Mouse (Mus musculus): ENCODE data around the gene Zbtb32. TPM values are rescaled to one million over a fixed set of nuclear protein-coding genes. Genes with fewer than 3 reads are reported as not detected.

Gene Zbtb32
- polyA plus RNA-seq, 1 experiment = 2.4 TPM

- no peak for DNase-seq (ENCODE audit: low spot score)
Measured at GRCm38 (mm10) chr7:30566033-30566432, 32.7 kb downstream of the Zbtb32 start.

GRCm38 (mm10) chr7:30564970-30565571 lies 33.6 kb downstream of the Zbtb32 start, which contains the start of gene Igflr1:
TSS of gene Igflr1 (plus strand) at chr7:30565427.
- no peak for DNase-seq (ENCODE audit: low spot score)

GRCm38 (mm10) chr7:30563906-30564280 lies 34.8 kb downstream of the Zbtb32 start:
- DNase-seq (ENCODE audit: low spot score) = no peak

- DNase-seq (ENCODE audit: low spot score) = peak; percentile 73
Measured at GRCm38 (mm10) chr7:30563117-30563905, 35.4 kb downstream of the Zbtb32 start, which contains the start of the genes U2af1l4, Gm49396 and Psenen. TSS of gene U2af1l4 (plus strand) at chr7:30563301. TSS of gene Gm49396 (plus strand) at chr7:30563344. TSS of gene Psenen (minus strand) at chr7:30563627.

- DNase-seq (ENCODE audit: low spot score) = peak; percentile 47
Measured at GRCm38 (mm10) chr7:30562526-30563116, 36.1 kb downstream of the Zbtb32 start.

GRCm38 (mm10) chr7:30560296-30560695 lies 38.4 kb downstream of the Zbtb32 start:
- DNase-seq (ENCODE audit: low spot score) = no peak

GRCm38 (mm10) chr7:30559443-30559954 lies 39.2 kb downstream of the Zbtb32 start, which contains the start of gene Lin37:
TSS of gene Lin37 (minus strand) at chr7:30559838.
- peak; percentile 76 for DNase-seq (ENCODE audit: low spot score)

- DNase-seq (ENCODE audit: low spot score) = no peak
Measured at GRCm38 (mm10) chr7:30558656-30559442, 39.9 kb downstream of the Zbtb32 start.

GRCm38 (mm10) chr7:30557901-30558514 lies 40.7 kb downstream of the Zbtb32 start:
- DNase-seq (ENCODE audit: low spot score) = no peak

- no peak for DNase-seq (ENCODE audit: low spot score)
Measured at GRCm38 (mm10) chr7:30556894-30557536, 41.7 kb downstream of the Zbtb32 start.

GRCm38 (mm10) chr7:30553810-30554584 lies 44.7 kb downstream of the Zbtb32 start:
- no peak for DNase-seq (ENCODE audit: low spot score)

GRCm38 (mm10) chr7:30553021-30553589 lies 45.6 kb downstream of the Zbtb32 start:
- DNase-seq (ENCODE audit: low spot score) = peak; percentile 56

- peak; percentile 85 for DNase-seq (ENCODE audit: low spot score)
Measured at GRCm38 (mm10) chr7:30552102-30553020, 46.3 kb downstream of the Zbtb32 start, which contains the start of the genes Hspb6 and Proser3. TSS of gene Hspb6 (plus strand) at chr7:30552178. TSS of gene Proser3 (minus strand) at chr7:30552299.

GRCm38 (mm10) chr7:30551445-30552101 lies 47.1 kb downstream of the Zbtb32 start:
- no peak for DNase-seq (ENCODE audit: low spot score)

- DNase-seq (ENCODE audit: low spot score) = no peak
Measured at GRCm38 (mm10) chr7:30550603-30551002, 48.1 kb downstream of the Zbtb32 start.

- DNase-seq (ENCODE audit: low spot score) = no peak
Measured at GRCm38 (mm10) chr7:30549880-30550279, 48.8 kb downstream of the Zbtb32 start.

- DNase-seq (ENCODE audit: low spot score) = no peak
Measured at GRCm38 (mm10) chr7:30544327-30544726, 54.4 kb downstream of the Zbtb32 start.

- no peak for DNase-seq (ENCODE audit: low spot score)
Measured at GRCm38 (mm10) chr7:30540572-30540971, 58.1 kb downstream of the Zbtb32 start.
